In genomic region chr14:7026781-7027749, GRCm38 (mm10) we compare ENCODE assay signal across 9 mouse cellular contexts. TPM values are rescaled to one million over a fixed set of nuclear protein-coding genes. Genes with fewer than 3 reads are reported as not detected.
DNase-seq lines count a peak whose midpoint lies in the region; ATAC-seq lines count a peak whose summit lies in the region.
"Not testable (repeated sequence)": the region's sequence is repeated elsewhere in the genome, so short reads cannot be mapped to it uniquely, and the experiment has no call there.
"Had no signal": no experiment of that assay in that cellular context is flagged by ENCODE, and none has a peak within 500 bp of the region (broad histone marks: within the 10 kb centered on the region; RNA-seq: fewer than 3 reads in every experiment).

Gene Gm10406, minus strand, starts transcription at chr14:7027449.

- not testable (repeated sequence) for H3K27ac ChIP-seq in forebrain, embryonic 11.5 days (ENCODE audit: low read depth, low read length); heart, embryonic 12.5 days (ENCODE audit: poor library complexity, severe bottlenecking)

- H3K36me3 ChIP-seq in forebrain, embryonic 11.5 days (ENCODE audit: control insufficient read depth, insufficient read depth, low read length); heart, embryonic 12.5 days: not testable (repeated sequence)

- ATAC-seq in forebrain, embryonic 11.5 days (replicated peaks; ENCODE audit: low FRiP score); heart, embryonic 12.5 days (ENCODE audit: insufficient number of reproducible peaks, low FRiP score): not testable (repeated sequence)

- H3K4me1 ChIP-seq in forebrain, embryonic 11.5 days (replicated peaks; ENCODE audit: control insufficient read depth, insufficient read depth, low read length); heart, embryonic 12.5 days (replicated peaks): not testable (repeated sequence)

- WGBS in forebrain, embryonic 11.5 days: under 1% methylated on average over 42 of the region's 70 CpGs
- 2% methylated on average over 45 of the region's 70 CpGs for WGBS in heart, embryonic 12.5 days

- peak; percentile 33 for DNase-seq in adrenal gland, postnatal 14 days
- peak; percentile 59 for DNase-seq in forebrain, embryonic 11.5 days (ENCODE audit: low spot score)
- peak; percentile 16 for DNase-seq in kidney, adult 11 months
- peak; percentile 3 to 52 for DNase-seq in left cerebral cortex, postnatal 10 days (ENCODE audit: extremely low spot score in 1 of 2, low spot score in 2 of 2)
- peak; percentile 34 for DNase-seq in lung, postnatal 14 days
- peak; percentile 2 for DNase-seq in retina, embryonic 14.5 days (ENCODE audit: low spot score)
- peak; percentile 24 for DNase-seq in urinary bladder, adult 2 months (ENCODE audit: low spot score)

- not testable (repeated sequence) for H3K27me3 ChIP-seq in forebrain, embryonic 11.5 days (ENCODE audit: control insufficient read depth, insufficient read depth, low read length); heart, embryonic 12.5 days (replicated peaks)

- H3K9me3 ChIP-seq in forebrain, embryonic 11.5 days (ENCODE audit: control insufficient read depth, low read length); heart, embryonic 12.5 days (replicated peaks): not testable (repeated sequence)

- peak within 1 kb of the TSS; percentile 66 for H3K9ac ChIP-seq in forebrain, embryonic 11.5 days (ENCODE audit: low read length)
- peak within 1 kb of the TSS; percentile 48; the same call in 1 of the 2 replicates for H3K9ac ChIP-seq in heart, embryonic 12.5 days

- H3K4me3 ChIP-seq in forebrain, embryonic 11.5 days (ENCODE audit: low read depth, low read length): peak within 1 kb of the TSS; percentile 38
- peak within 1 kb of the TSS; percentile 55 for H3K4me3 ChIP-seq in heart, embryonic 12.5 days

- H3K4me2 ChIP-seq in forebrain, embryonic 11.5 days (ENCODE audit: low read depth, low read length, severe bottlenecking): peak within 1 kb of the TSS; percentile 68
- peak within 1 kb of the TSS; percentile 93 for H3K4me2 ChIP-seq in heart, embryonic 12.5 days

- intact Hi-C loops in left cerebral cortex, postnatal 10 days (cut with DNase I): not testable (repeated sequence)

RNA-seq across cellular contexts. Expression of gene Gm10406, which starts in this region (rescaled TPM):
- 0.37 TPM in 1 of 2 replicates, not detected in the other for total RNA-seq in adrenal gland, postnatal 14 days (2021)
- 0.88 and 1.4 TPM in 2 replicates for polyA plus RNA-seq in forebrain, embryonic 11.5 days (2014; fragmentation: Nextera tagmentation; extraction: Ambion mirVana)
- polyA plus RNA-seq in heart, embryonic 12.5 days (2016; fragmentation: Nextera tagmentation; extraction: Ambion mirVana): 0.13 TPM in 1 of 2 replicates, not detected in the other
- total RNA-seq in left cerebral cortex, postnatal 10 days (2021): 1 to 10 TPM in 1 of 2 experiments, under 1 TPM in 1; 0.84 to 1.5 TPM
- 0.52 and 0.73 TPM in 2 replicates for polyA plus RNA-seq in urinary bladder, adult 2 months (2012; rRNA removed)
- polyA plus RNA-seq: liver, embryonic 16.5 days had no signal

Comparison
In these comparisons a context has a peak if more than half of its experiments do, and no peak if none do; other contexts are left out.
1. Peak in DNase-seq in adrenal gland, postnatal 14 days; RNA of the gene not detected or under 1 TPM.
2. Peak in DNase-seq in urinary bladder, adult 2 months; RNA of the gene not detected or under 1 TPM.
3. DNase-seq: peak in every context shown above with its lines; median percentile 59 in forebrain, embryonic 11.5 days; 34 in lung, postnatal 14 days; 33 in adrenal gland, postnatal 14 days; 28 in left cerebral cortex, postnatal 10 days; 24 in urinary bladder, adult 2 months; 16 in kidney, adult 11 months; 2 in retina, embryonic 14.5 days.